Mouse (Mus musculus): ENCODE results near the gene Dhh. TPM values are rescaled to one million over a fixed set of nuclear protein-coding genes. Genes with fewer than 3 reads are reported as not detected.
"Not testable (repeated sequence)": the region's sequence is repeated elsewhere in the genome, so short reads cannot be mapped to it uniquely, and the experiment has no call there.

The Dhh gene
- 0.31 and 0.34 TPM in 2 replicates for polyA plus RNA-seq (2016; fragmentation: Nextera tagmentation; extraction: Ambion mirVana)

DNA sequence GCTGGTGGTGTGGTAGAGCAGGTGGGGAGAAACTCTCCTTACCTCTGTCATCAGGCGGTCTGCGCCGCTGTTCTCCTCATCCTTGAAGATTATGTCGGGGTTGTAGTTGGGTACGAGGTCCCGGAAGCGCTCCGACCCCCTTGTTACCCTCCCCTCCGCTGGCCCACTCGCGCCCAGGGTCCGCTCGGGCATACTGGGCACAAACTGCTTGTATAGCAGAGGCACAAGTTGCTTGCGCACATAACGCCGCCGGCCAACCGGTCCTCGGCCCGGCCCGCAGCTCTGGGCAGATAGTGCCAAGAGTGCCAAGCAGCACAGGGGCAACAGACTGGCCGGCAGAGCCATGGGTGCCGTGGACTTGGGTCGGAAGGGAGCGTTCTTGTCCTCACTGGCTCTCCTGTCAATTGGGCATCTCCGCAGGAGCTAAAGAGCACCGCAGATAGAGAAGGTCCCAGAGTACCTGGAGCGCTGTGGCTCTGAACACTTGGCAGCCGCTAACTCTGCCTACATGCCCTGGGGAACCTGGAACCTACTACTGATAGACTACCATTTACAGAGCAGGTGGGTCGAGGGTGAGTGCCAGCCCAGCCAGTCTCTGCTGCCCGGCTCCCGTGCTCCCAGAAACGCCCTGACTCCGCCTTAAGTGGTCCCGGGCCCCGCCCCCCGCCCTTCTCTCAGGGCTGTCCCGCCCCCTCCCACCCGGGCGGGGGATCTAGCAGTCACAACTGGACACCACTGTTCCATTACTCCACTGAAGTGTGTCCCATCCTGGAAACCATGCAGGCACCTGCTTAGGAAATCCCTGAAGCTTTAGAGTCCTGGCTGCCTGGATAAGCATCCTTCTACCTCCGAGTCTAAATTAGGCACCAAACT lies at the start of gene Dhh:
Gene Dhh (minus strand): TSS at position 613 of the 873 bp plus-strand sequence.
- Histone ChIP-seq H3K27me3 (replicated peaks; ENCODE audit: low read depth, poor library complexity, severe bottlenecking) (peaks cover 79% of the 10 kb centered on the region), H3K9me3 (no peaks in the 10 kb centered on the region), H3K27ac (replicated peaks) (no peak within 1 kb of the TSS), H3K4me3 (peak within 1 kb of the TSS; percentile 50), H3K36me3 (replicated peaks) (peaks cover 6% of the 10 kb centered on the region), H3K4me1 (peaks cover 54% of the 10 kb centered on the region)
- WGBS: 1% methylated on average over 41 of the region's 41 CpGs
- peak; percentile 75 for DNase-seq (ENCODE audit: low spot score)

DNA sequence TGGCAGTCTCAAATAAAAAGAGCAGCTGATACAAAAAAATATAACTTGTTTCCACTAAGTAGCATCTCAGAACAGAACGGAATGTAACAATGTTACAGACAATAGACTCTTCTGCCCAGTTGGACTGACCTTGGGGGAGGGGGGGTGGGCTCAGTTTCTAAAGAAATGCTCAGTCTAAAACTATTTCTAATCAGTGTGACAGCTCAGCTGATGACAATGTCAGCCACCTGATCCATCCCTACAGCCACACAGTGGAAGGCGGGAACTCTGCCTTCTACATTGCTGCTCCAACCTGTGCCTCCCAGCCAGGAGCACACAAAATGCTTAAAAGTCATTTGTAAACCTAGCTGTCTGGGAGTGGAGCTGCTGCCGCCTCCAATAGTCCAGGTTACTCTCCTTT lies 49.5 kb upstream of the Dhh start:
- H3K4me3 ChIP-seq: no peak overlapping the region
- WGBS: 60% methylated on average over 3 of the region's 3 CpGs
- peaks cover 34% of the 10 kb centered on the region for H3K36me3 ChIP-seq (replicated peaks)
- peaks cover 2% of the 10 kb centered on the region; the same call in 1 of the 2 replicates for H3K9me3 ChIP-seq
- no peak overlapping the region for H3K27ac ChIP-seq (replicated peaks)
- H3K4me1 ChIP-seq: peaks cover 7% of the 10 kb centered on the region
- H3K27me3 ChIP-seq (replicated peaks; ENCODE audit: low read depth, poor library complexity, severe bottlenecking): no peaks in the 10 kb centered on the region
- no peak for DNase-seq (ENCODE audit: low spot score)

DNA sequence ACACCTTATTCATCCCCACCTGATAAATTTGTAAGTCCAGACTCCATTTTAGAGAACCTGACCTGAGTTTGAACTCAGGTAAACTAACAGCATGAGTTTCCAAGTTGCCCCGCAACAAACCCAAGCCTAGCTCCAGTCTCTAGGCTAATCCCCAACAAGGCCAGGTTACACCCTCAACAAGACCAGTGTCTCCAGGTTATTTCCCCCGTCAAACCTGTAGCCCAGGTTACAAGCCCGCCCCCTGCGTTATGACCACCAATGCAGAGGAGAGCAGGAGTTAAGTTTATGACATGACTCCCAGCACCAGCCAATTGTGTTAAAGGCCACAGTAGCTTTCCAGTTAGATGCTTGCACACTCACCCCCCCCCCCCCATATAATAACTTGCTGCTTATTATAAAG lies 44.8 kb upstream of the Dhh start:
- Histone ChIP-seq H3K9me3 (peaks cover 2% of the 10 kb centered on the region; the same call in 1 of the 2 replicates), H3K4me1 (0 out of 2 replicates have a peak, but pooled peaks cover 3% of the 10 kb centered on the region), H3K27ac (replicated peaks) (no peak overlapping the region), H3K27me3 (replicated peaks; ENCODE audit: low read depth, poor library complexity, severe bottlenecking) (no peaks in the 10 kb centered on the region), H3K4me3 (no peak overlapping the region), H3K36me3 (replicated peaks) (peaks cover 8% of the 10 kb centered on the region)
- peak; percentile 41 for DNase-seq (ENCODE audit: low spot score)
- WGBS: 67% methylated on average over 4 of the region's 4 CpGs

DNA sequence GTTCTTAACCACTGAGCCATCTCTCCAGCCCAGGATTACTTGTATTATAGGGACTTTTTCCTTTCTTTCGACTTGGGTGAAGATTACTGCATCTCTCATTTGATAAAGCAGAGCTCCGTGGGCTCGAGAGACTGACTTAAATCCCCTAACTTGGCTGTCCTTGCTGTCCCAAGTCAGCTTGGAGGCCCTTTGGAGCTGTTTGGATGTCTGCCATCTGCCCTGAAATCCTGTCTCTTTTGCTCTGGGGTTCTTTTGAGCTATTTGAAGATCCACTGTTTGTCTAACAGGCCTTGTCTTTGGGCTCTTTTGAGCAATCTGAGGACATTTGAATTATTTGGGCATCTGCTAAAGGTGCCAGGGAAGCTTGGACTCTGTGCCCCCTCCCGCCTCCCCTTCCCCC lies 43.7 kb upstream of the Dhh start:
- DNase-seq (ENCODE audit: low spot score): no peak
- Histone ChIP-seq H3K9me3 (peaks cover 2% of the 10 kb centered on the region; the same call in 1 of the 2 replicates), H3K27me3 (replicated peaks; ENCODE audit: low read depth, poor library complexity, severe bottlenecking) (no peaks in the 10 kb centered on the region), H3K4me1 (0 out of 2 replicates have a peak, but pooled peaks cover 3% of the 10 kb centered on the region), H3K4me3 (no peak overlapping the region), H3K36me3 (replicated peaks) (peaks cover 8% of the 10 kb centered on the region), H3K27ac (replicated peaks) (no peak overlapping the region)
- 88% methylated on average over 4 of the region's 4 CpGs for WGBS

DNA sequence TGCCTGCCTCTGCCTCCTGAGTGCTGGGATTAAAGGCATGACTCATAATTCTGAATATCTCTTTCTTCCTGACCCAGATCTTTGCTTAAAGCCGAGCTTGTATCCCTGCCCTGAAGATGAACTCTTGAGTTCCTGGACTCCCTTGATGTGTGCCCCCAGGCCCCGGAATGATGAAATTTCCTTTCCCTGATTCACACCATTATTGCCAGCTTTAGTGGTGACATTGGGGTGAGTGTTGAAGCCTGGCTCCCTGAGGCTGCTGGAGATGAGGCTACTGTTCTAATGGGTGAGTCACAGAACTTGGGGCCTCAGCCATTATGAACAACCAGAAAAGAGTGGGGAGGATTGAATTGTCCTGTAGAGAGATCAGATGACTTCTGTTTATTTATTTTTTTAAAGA lies 43.2 kb upstream of the Dhh start:
- Histone ChIP-seq H3K36me3 (replicated peaks) (peaks cover 8% of the 10 kb centered on the region), H3K4me3 (no peak overlapping the region), H3K27me3 (replicated peaks; ENCODE audit: low read depth, poor library complexity, severe bottlenecking) (no peaks in the 10 kb centered on the region), H3K27ac (replicated peaks) (no peak overlapping the region), H3K4me1 (0 out of 2 replicates have a peak, but pooled peaks cover 3% of the 10 kb centered on the region), H3K9me3 (peaks cover 2% of the 10 kb centered on the region; the same call in 1 of the 2 replicates)
- WGBS: 78% methylated on average over 2 of the region's 2 CpGs
- DNase-seq (ENCODE audit: low spot score): no peak

DNA sequence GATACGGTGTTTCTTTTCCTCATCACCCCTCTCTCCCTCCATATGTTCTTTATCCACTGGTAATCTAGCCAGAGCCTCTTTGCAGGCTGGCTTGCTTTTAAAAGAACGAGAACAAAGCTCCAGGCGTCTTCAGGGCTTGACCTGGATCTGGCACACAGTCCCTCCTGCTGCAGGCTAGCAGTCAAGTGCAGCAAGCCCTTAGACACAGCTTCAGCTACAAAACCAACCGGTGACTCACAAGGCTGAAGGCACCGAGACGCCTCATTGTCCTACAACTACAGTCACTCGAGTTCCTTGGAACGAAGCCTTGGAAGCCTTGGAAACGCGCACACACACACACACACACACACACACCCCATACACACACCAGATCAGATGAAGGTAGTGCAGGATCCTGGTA lies 42.5 kb upstream of the Dhh start:
- no peak overlapping the region for H3K4me3 ChIP-seq
- peaks cover 8% of the 10 kb centered on the region for H3K36me3 ChIP-seq (replicated peaks)
- H3K27ac ChIP-seq (replicated peaks): no peak overlapping the region
- 74% methylated on average over 10 of the region's 10 CpGs for WGBS
- H3K27me3 ChIP-seq (replicated peaks; ENCODE audit: low read depth, poor library complexity, severe bottlenecking): no peaks in the 10 kb centered on the region
- H3K9me3 ChIP-seq: peaks cover 2% of the 10 kb centered on the region; the same call in 1 of the 2 replicates
- DNase-seq (ENCODE audit: low spot score): no peak
- H3K4me1 ChIP-seq: peaks cover 8% of the 10 kb centered on the region

DNA sequence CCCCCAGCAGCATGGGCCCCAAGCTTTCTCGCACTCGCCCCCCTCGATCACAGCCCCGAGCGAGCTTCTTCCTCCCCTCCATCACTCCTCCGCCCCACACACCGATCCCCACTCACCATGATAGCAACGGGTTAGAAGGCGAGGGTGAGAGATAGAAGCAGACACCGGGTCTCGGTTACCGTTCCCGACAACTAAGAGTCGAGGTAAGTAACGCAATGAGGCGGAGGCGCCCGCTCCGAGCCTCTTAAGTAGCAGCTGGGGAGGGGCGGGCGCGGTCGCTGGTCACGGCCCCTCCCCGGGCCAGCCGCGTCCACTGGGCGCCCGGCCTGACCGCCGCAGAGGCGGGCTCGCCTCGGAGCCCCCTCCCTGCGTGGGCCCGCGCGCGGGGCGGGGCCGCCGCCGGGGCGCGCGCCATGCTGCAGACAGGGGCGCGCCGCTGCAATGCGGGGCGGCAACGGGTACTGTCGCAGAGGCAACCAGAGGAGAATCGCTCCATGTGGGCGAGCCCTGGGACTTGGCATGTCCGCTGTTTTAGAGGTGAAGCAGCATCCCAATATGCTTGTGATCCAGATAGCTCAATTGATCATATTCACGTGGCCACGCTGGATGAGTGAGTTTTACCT lies 36.0 kb upstream of the Dhh start, which contains the start of gene Tuba1b:
Gene Tuba1b (minus strand): TSS at position 349 of the 623 bp plus-strand sequence.
- WGBS: under 1% methylated on average over 57 of the region's 58 CpGs
- peak within 1 kb of the TSS; percentile 96 for H3K27ac ChIP-seq (replicated peaks)
- DNase-seq (ENCODE audit: low spot score): peak; percentile 95

DNA sequence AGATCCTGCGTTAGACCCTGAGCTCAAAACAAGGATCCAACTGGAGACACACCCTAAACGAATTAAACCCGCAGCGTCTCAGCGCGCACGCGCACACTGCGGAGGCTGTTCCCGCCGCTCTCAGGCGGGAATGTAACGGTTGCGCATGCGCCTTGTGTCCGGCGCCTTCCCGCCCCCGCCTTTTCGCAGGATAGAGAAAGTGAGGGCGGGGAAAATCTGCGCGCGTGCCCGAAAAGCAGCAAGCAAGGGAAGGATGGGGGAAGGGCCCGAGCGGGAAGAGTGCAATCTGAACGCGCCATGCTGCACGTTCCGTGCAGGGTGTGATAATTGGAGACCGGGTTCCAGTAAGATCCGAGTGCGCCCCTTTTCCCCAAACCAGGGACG lies 35.5 kb upstream of the Dhh start:
- peaks cover 27% of the 10 kb centered on the region for H3K4me1 ChIP-seq
- H3K27ac ChIP-seq (replicated peaks): peak overlapping the region; percentile 96
- H3K4me3 ChIP-seq: peak overlapping the region; percentile 67
- H3K36me3 ChIP-seq (replicated peaks): peaks cover 23% of the 10 kb centered on the region
- no peaks in the 10 kb centered on the region for H3K27me3 ChIP-seq (replicated peaks; ENCODE audit: low read depth, poor library complexity, severe bottlenecking)
- no peaks in the 10 kb centered on the region for H3K9me3 ChIP-seq
- under 1% methylated on average over 35 of the region's 35 CpGs for WGBS
- peak; percentile 98 for DNase-seq (ENCODE audit: low spot score)

More for the DNA sequence above, 36.0 kb upstream of the Dhh start, which contains the start of gene Tuba1b:
- Histone ChIP-seq H3K9me3 (no peaks in the 10 kb centered on the region), H3K4me1 (peaks cover 22% of the 10 kb centered on the region), H3K27me3 (replicated peaks; ENCODE audit: low read depth, poor library complexity, severe bottlenecking) (no peaks in the 10 kb centered on the region), H3K4me3 (peak within 1 kb of the TSS; percentile 67), H3K36me3 (replicated peaks) (peaks cover 23% of the 10 kb centered on the region)

DNA sequence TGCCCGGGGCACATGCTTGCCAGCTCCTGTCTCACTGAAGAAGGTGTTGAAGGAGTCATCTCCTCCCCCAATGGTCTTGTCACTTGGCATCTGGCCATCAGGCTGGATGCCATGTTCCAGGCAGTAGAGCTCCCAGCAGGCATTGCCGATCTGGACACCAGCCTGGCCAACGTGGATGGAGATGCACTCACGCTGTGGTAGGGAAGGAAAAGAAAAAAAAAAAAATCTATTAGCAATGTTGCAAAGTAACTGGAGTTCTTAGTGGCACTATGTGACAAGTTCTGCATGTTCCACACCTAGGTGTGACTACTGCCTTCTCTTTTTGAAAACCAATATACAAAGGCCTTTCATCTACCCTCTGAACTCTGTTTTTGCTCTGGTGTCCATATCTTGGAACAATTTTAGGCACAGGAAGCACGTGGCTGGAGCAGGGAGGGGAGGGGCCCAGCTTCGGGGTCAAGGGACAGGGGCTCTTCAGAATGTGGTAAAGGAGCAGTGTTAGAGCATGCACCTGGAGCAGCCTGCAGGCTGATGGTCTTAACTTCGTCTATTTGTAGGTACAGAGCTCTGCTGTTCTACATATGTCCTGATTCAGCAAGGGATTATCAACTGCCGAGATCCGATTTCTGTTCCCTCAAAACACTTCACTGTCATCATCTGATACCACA lies 34.8 kb upstream of the Dhh start:
- not testable (repeated sequence) for H3K9me3 ChIP-seq; H3K27me3 ChIP-seq (replicated peaks; ENCODE audit: low read depth, poor library complexity, severe bottlenecking)
- peak; percentile 52 for DNase-seq (ENCODE audit: low spot score)
- 20% methylated on average over 8 of the region's 9 CpGs for WGBS
- Histone ChIP-seq H3K4me1 (peaks cover 34% of the 10 kb centered on the region), H3K27ac (replicated peaks) (peak overlapping the region; percentile 96), H3K36me3 (replicated peaks) (peaks cover 23% of the 10 kb centered on the region), H3K4me3 (peak overlapping the region; percentile 67)

DNA sequence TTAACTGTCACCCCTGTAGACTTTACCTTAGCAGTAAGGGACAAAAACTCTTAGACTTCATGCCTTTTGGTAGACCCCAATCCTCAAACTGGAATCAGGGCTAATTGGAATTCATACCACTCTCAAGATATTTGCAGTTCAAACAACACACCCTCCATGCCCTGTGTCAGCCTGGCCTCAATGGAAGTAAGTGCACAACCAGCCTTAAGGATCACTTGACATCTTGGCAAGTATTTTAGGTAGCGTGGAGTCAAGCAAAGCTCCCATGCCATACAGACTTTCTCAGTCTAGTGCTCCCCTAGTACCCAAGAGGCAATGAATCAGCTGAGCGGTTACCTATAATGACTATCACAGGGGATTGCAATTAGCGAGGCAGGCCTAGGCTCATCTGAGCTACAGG lies 32.7 kb upstream of the Dhh start:
- Histone ChIP-seq H3K27ac (replicated peaks) (no peak overlapping the region), H3K27me3 (replicated peaks; ENCODE audit: low read depth, poor library complexity, severe bottlenecking) (no peaks in the 10 kb centered on the region), H3K9me3 (peaks cover 3% of the 10 kb centered on the region; the same call in 1 of the 2 replicates), H3K4me1 (peaks cover 30% of the 10 kb centered on the region), H3K36me3 (replicated peaks) (peaks cover 26% of the 10 kb centered on the region), H3K4me3 (peak overlapping the region; percentile 19; the same call in 1 of the 2 replicates)
- no peak for DNase-seq (ENCODE audit: low spot score)
- 85% methylated on average over 3 of the region's 3 CpGs for WGBS

DNA sequence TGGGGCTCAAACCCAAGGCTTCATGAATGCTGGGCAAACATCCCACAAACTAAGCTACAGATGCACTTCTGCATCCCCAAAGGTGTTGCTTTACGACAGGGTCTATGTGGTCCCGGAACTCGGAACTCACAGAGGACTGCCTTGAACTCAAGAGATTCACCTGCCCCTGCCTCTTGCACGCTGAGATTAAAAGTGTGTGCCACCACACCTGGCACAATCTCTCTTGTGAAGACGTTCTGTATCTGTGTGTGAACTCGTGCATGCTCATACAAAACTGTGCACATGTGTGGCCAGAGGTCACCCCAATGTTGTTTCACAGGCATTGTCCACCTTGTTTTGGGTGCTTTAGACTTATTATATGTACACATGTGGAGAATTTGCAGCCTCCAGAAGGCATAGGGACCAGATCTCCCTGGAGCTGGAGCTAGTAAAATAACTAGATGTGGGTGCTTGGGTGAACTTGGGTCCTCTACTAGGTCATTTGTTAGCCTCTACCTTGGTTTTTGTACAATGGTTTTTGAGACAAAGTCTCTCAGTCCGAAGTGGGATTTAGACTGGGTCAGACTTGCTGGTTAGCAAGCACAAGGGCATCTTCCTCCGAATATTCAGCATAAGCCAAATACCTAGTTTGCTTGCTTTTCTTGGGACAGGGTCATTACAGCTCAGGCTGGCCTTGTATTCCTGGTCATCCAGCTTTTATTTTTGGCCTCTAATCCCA lies 31.8 kb upstream of the Dhh start:
- Histone ChIP-seq H3K27ac (replicated peaks) (no peak overlapping the region), H3K4me1 (peaks cover 22% of the 10 kb centered on the region), H3K9me3 (peaks cover 3% of the 10 kb centered on the region; the same call in 1 of the 2 replicates), H3K27me3 (replicated peaks; ENCODE audit: low read depth, poor library complexity, severe bottlenecking) (no peaks in the 10 kb centered on the region), H3K36me3 (replicated peaks) (peaks cover 27% of the 10 kb centered on the region), H3K4me3 (no peak overlapping the region)
- WGBS: 63% methylated on average over 8 of the region's 8 CpGs
- no peak for DNase-seq (ENCODE audit: low spot score)
